Mouse (Mus musculus): ENCODE results near the gene Rabep2. TPM values are rescaled to one million over a fixed set of nuclear protein-coding genes. Genes with fewer than 3 reads are reported as not detected.

The Rabep2 gene
- total and polyA plus RNA-seq, 3 experiments, result 2.9 to 21.7 (median 16.1) TPM

DNA sequence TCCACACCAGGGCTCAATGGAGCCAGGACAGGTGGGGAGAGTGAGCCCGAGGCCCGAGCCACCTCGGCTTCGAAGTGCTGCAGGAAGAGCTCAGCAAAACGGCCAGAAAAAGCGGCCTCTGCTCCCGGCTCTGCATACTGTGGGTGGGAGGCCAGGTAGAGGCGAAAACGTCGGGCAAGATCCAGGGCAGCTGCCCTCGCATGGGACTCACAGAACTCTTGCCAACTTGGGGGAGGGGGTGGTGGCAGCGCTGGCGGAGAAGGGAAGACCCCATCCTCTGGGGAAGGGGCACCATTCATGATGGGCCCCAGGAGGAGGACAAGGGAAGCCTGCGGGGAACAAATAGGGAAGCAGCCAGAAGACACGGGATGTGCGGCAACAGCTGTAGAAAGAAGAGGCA is 44.2 kb downstream of the Rabep2 start:
- H3K4me3 ChIP-seq (ENCODE audit: low read depth, low read length), result peak overlapping the region; percentile 27; the same call in 1 of the 2 replicates
- H3K27me3 ChIP-seq (ENCODE audit: insufficient read depth, low read length), result no peaks in the 10 kb centered on the region
- TF ChIP-seq GATA1 (IDR thresholded peaks at IDR 0.05; ENCODE audit: borderline replicate concordance, low read length) (no peak), CTCF (IDR thresholded peaks at IDR 0.05; ENCODE audit: low read depth, low read length) (no peak), POLR2AphosphoS5 (IDR thresholded peaks at IDR 0.05; ENCODE audit: insufficient replicate concordance, low read depth, low read length) (no peak)
- peaks cover 53% of the 10 kb centered on the region for H3K4me1 ChIP-seq (ENCODE audit: insufficient read depth, low read depth, low read length)
- H3K9me3 ChIP-seq (replicated peaks), result no peaks in the 10 kb centered on the region
- DNase-seq (ENCODE audit: low spot score), result no peak
- H3K36me3 ChIP-seq (replicated peaks), result peaks cover 61% of the 10 kb centered on the region
- ATAC-seq (ENCODE audit: extremely low read depth, insufficient number of reproducible peaks, low FRiP score, poor library complexity, severe bottlenecking), result no peak

GRCm38 (mm10) chr7:126473470-126474086 is 45.0 kb downstream of the Rabep2 start:
- peaks cover 53% of the 10 kb centered on the region for H3K36me3 ChIP-seq (replicated peaks)
- H3K4me3 ChIP-seq (ENCODE audit: low read depth, low read length), result peak overlapping the region; percentile 89; the same call in 1 of the 2 replicates
- DNase-seq (ENCODE audit: low spot score) (no peak), ATAC-seq (ENCODE audit: extremely low read depth, insufficient number of reproducible peaks, low FRiP score, poor library complexity, severe bottlenecking) (no peak)
- peaks cover 52% of the 10 kb centered on the region for H3K4me1 ChIP-seq (ENCODE audit: insufficient read depth, low read depth, low read length)
- TF ChIP-seq GATA2 (IDR thresholded peaks at IDR 0.05; ENCODE audit: borderline replicate concordance, low read depth, low read length) (no peak), CTCF (IDR thresholded peaks at IDR 0.05; ENCODE audit: low read depth, low read length) (no peak), GATA1 (IDR thresholded peaks at IDR 0.05; ENCODE audit: borderline replicate concordance, low read length) (no peak), POLR2AphosphoS5 (IDR thresholded peaks at IDR 0.05; ENCODE audit: insufficient replicate concordance, low read depth, low read length) (no peak), TAL1 (conservative IDR thresholded peaks at IDR 0.05; ENCODE audit: low read depth, low read length) (no peak)
- no peaks in the 10 kb centered on the region for H3K27me3 ChIP-seq (ENCODE audit: insufficient read depth, low read length)
- H3K9me3 ChIP-seq (replicated peaks), result no peaks in the 10 kb centered on the region

DNA sequence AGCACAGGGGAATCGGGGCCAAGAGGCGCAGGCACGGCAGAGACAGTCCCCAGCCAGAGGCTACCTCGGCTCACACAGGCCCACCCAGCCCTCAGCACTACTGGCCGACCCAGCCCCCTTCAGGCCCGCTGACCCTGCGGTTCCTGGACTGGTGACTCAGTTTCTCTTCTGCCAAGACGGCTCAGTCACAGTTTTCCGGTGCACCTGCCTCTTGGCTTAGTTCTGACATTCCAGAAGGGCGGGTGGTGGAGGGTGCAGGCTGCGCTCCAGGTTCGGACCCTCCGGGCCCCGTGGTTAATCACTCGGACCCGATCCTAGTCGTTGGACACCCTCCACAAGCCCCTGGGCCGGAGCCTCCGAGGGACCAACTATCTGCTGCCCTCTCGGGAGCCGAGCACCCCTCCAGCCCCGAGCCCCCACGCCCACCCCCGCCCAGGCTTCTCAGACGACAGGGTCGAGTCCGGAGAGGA is 46.0 kb downstream of the Rabep2 start:
- Histone ChIP-seq H3K9me3 (replicated peaks) (no peaks in the 10 kb centered on the region), H3K4me3 (ENCODE audit: low read depth, low read length) (peak overlapping the region; percentile 89), H3K36me3 (replicated peaks) (peaks cover 43% of the 10 kb centered on the region), H3K27me3 (ENCODE audit: insufficient read depth, low read length) (no peaks in the 10 kb centered on the region), H3K4me1 (ENCODE audit: insufficient read depth, low read depth, low read length) (peaks cover 52% of the 10 kb centered on the region)
- ATAC-seq (ENCODE audit: extremely low read depth, insufficient number of reproducible peaks, low FRiP score, poor library complexity, severe bottlenecking), result no peak
- DNase-seq (ENCODE audit: low spot score), result no peak
- TF ChIP-seq CTCF (IDR thresholded peaks at IDR 0.05; ENCODE audit: low read depth, low read length) (no peak), GATA1 (IDR thresholded peaks at IDR 0.05; ENCODE audit: borderline replicate concordance, low read length) (no peak), GATA2 (IDR thresholded peaks at IDR 0.05; ENCODE audit: borderline replicate concordance, low read depth, low read length) (no peak), TAL1 (conservative IDR thresholded peaks at IDR 0.05; ENCODE audit: low read depth, low read length) (no peak), POLR2AphosphoS5 (IDR thresholded peaks at IDR 0.05; ENCODE audit: insufficient replicate concordance, low read depth, low read length) (no peak)

DNA sequence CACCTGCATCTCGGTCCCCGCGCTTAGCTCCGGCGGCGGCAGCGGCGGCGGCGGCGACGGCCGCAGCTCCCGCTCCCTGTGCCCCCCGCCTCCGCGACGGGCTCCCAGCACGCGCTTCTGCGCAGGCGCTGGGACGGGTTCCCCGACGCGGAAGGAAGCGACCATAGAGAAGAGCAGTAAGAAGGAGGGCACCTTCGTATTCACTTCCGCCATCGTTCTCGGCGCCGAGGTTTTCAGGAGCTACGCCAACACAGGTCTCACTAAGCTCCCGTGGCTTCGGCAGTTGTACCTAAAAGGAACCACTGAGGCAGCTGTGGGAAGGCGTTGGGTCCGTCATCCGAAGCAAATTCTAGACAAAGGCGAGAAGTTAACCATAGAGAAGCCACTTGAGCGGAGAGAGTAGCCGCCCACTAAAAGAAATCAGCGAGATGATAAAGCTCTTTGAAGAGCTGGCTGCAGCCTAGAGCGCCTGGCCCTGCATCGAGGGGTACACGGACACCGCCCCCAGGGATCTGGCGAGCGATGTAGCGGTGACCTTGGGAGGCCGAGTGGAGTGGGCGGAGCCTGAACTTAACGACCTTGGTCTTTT is 46.5 kb downstream of the Rabep2 start, which contains the start of gene Sh2b1:
Gene Sh2b1 (minus strand): TSS at position 432 of the 589 bp plus-strand sequence.
- peak; percentile 92 for ATAC-seq (ENCODE audit: extremely low read depth, insufficient number of reproducible peaks, low FRiP score, poor library complexity, severe bottlenecking)
- Histone ChIP-seq H3K4me3 (ENCODE audit: low read depth, low read length) (peak within 1 kb of the TSS; percentile 89), H3K36me3 (replicated peaks) (peaks cover 37% of the 10 kb centered on the region), H3K9me3 (replicated peaks) (no peaks in the 10 kb centered on the region), H3K27me3 (ENCODE audit: insufficient read depth, low read length) (no peaks in the 10 kb centered on the region), H3K4me1 (ENCODE audit: insufficient read depth, low read depth, low read length) (peaks cover 51% of the 10 kb centered on the region)
- peak; percentile 99 for DNase-seq (ENCODE audit: low spot score)
- TF ChIP-seq GATA1 (IDR thresholded peaks at IDR 0.05; ENCODE audit: borderline replicate concordance, low read length), result no peak
- no peak for TF ChIP-seq CTCF (IDR thresholded peaks at IDR 0.05; ENCODE audit: low read depth, low read length)
- TF ChIP-seq TAL1 (conservative IDR thresholded peaks at IDR 0.05; ENCODE audit: low read depth, low read length), result no peak
- no peak for TF ChIP-seq POLR2AphosphoS5 (IDR thresholded peaks at IDR 0.05; ENCODE audit: insufficient replicate concordance, low read depth, low read length)

- ATAC-seq (ENCODE audit: extremely low read depth, insufficient number of reproducible peaks, low FRiP score, poor library complexity, severe bottlenecking), result no peak
- H3K4me1 ChIP-seq (ENCODE audit: insufficient read depth, low read depth, low read length), result peaks cover 20% of the 10 kb centered on the region
- H3K9me3 ChIP-seq (replicated peaks), result no peaks in the 10 kb centered on the region; the same call in 1 of the 2 replicates
- H3K4me3 ChIP-seq (ENCODE audit: low read depth, low read length), result no peak overlapping the region; the same call in 1 of the 2 replicates
- no peaks in the 10 kb centered on the region for H3K36me3 ChIP-seq (replicated peaks)
- no peaks in the 10 kb centered on the region for H3K27me3 ChIP-seq (ENCODE audit: insufficient read depth, low read length)
- TF ChIP-seq CTCF (IDR thresholded peaks at IDR 0.05; ENCODE audit: low read depth, low read length), result peak; percentile 48; the same call in 1 of the 2 replicates
- no peak for TF ChIP-seq POLR2AphosphoS5 (IDR thresholded peaks at IDR 0.05; ENCODE audit: insufficient replicate concordance, low read depth, low read length)
- TF ChIP-seq TAL1 (conservative IDR thresholded peaks at IDR 0.05; ENCODE audit: low read depth, low read length), result no peak
- no peak for DNase-seq (ENCODE audit: low spot score)
These were observed 53.1 kb downstream of the Rabep2 start for GRCm38 (mm10) chr7:126481699-126482098.

- H3K4me3 ChIP-seq (ENCODE audit: low read depth, low read length), result peak overlapping the region; percentile 70; the same call in 1 of the 2 replicates
- peak; percentile 68 for DNase-seq (ENCODE audit: low spot score)
- no peak for TF ChIP-seq GATA1 (IDR thresholded peaks at IDR 0.05; ENCODE audit: borderline replicate concordance, low read length)
- TF ChIP-seq CTCF (IDR thresholded peaks at IDR 0.05; ENCODE audit: low read depth, low read length), result no peak
- TF ChIP-seq POLR2AphosphoS5 (IDR thresholded peaks at IDR 0.05; ENCODE audit: insufficient replicate concordance, low read depth, low read length), result no peak
- TF ChIP-seq GATA2 (IDR thresholded peaks at IDR 0.05; ENCODE audit: borderline replicate concordance, low read depth, low read length), result no peak
- no peak for TF ChIP-seq TAL1 (conservative IDR thresholded peaks at IDR 0.05; ENCODE audit: low read depth, low read length)
- no peaks in the 10 kb centered on the region for H3K36me3 ChIP-seq (replicated peaks)
- no peaks in the 10 kb centered on the region for H3K27me3 ChIP-seq (ENCODE audit: insufficient read depth, low read length)
- H3K9me3 ChIP-seq (replicated peaks), result no peaks in the 10 kb centered on the region; the same call in 1 of the 2 replicates
- H3K4me1 ChIP-seq (ENCODE audit: insufficient read depth, low read depth, low read length), result peaks cover 18% of the 10 kb centered on the region
- peak; percentile 75 for ATAC-seq (ENCODE audit: extremely low read depth, insufficient number of reproducible peaks, low FRiP score, poor library complexity, severe bottlenecking)
These were observed 53.9 kb downstream of the Rabep2 start for GRCm38 (mm10) chr7:126482392-126482871.

Data from G1E (cell line).